Mouse (Mus musculus) urinary bladder, postnatal 25 days (tissue): ENCODE results near the gene Gfral.
A peak's percentile ranks its signal among the peaks of the same experiment; 100 is the strongest.

Experiments used
- DNase-seq: peaks from one replicate; pipeline ENCODE4 v3.0.0; 2022; ENCODE audit warnings: low spot score

Gene Gfral

GRCm38 (mm10) chr9:76122888-76123287 is 90.6 kb downstream of the Gfral start:
- DNase-seq: peak; percentile 30
